Mouse (Mus musculus) liver, adult 2 months (tissue): ENCODE data around the gene Mtcl1. TPM values are rescaled to one million over a fixed set of nuclear protein-coding genes. Genes with fewer than 3 reads are reported as not detected.

Experiments
- DNase-seq: peaks from one replicate; pipeline ENCODE4 v3.0.0-alpha.2; 2011; ENCODE audit warnings: low read depth, low spot score; ENCODE audit errors: extremely low read depth
- H3K27ac ChIP-seq: fragments of 200-500 bp; replicated peaks from 2 replicates; pipeline ENCODE4 v1.5.1; 2012; ENCODE audit warnings: low read depth, mild to moderate bottlenecking, control low read depth, inconsistent platforms, low read length; ENCODE audit not compliant: insufficient read depth
- H3K27me3 ChIP-seq: fragments of 200-500 bp; 2 replicates; pipeline ENCODE4 v1.6.1; 2012; ENCODE audit warnings: mild to moderate bottlenecking, moderate library complexity, low read length, inconsistent platforms; ENCODE audit not compliant: control insufficient read depth, insufficient read depth
- H3K36me3 ChIP-seq: fragments of 200-500 bp; 2 replicates; pipeline ENCODE4 v1.6.1; 2012; ENCODE audit warnings: low read length, inconsistent platforms; ENCODE audit not compliant: control insufficient read depth, insufficient read depth
- H3K4me1 ChIP-seq: fragments of 200-500 bp; 2 replicates; pipeline ENCODE4 v1.6.1; 2011; ENCODE audit warnings: low read length; ENCODE audit not compliant: control insufficient read depth, insufficient read depth
- H3K4me3 ChIP-seq: fragments of 200-500 bp; 2 replicates; pipeline ENCODE4 v1.5.1; 2011; ENCODE audit warnings: low read depth, mild to moderate bottlenecking, control low read depth, low read length, moderate library complexity; ENCODE audit not compliant: insufficient read depth
- H3K79me2 ChIP-seq: fragments of 200-500 bp; 2 replicates; pipeline ENCODE4 v1.6.1; 2012; ENCODE audit warnings: inconsistent platforms, mild to moderate bottlenecking, low read length, moderate library complexity; ENCODE audit not compliant: control insufficient read depth, insufficient read depth
- H3K9ac ChIP-seq: fragments of 200-500 bp; 2 replicates; pipeline ENCODE4 v1.6.1; 2012; ENCODE audit warnings: low read depth, mild to moderate bottlenecking, control low read depth, inconsistent platforms, low read length
- CTCF ChIP-seq: fragments of 200-500 bp; IDR thresholded peaks from 2 replicates; pipeline ENCODE4 v1.5.1; 2011; ENCODE audit warnings: low read depth, low read length, control low read depth
- POLR2A ChIP-seq: fragments of 200-500 bp; IDR thresholded peaks from 2 replicates; pipeline ENCODE4 v1.6.1; 2011; ENCODE audit warnings: low read length, control low read depth; ENCODE audit not compliant: insufficient read depth; ENCODE audit errors: extremely low read depth
- WGBS: fragments of 180-500 bp; shearing (Covaris S2); methylation state at CpG from one replicate; pipeline ENCODE4 v1.1.7; 2018; 5-methylcytosine and 5-hydroxymethylcytosine counted together
- polyA plus RNA-seq: library from polyadenylated mRNA; depleted of rRNA; stranded (reverse); fragments of >200 nt; gene quantifications from 2 replicates; pipeline ENCODE4 v1.2.3, GENCODE M21; 2012
- total RNA-seq: library from RNA; depleted of rRNA; stranded (reverse); fragments of >200 nt; gene quantifications from 2 replicates; pipeline ENCODE4 v1.2.3, GENCODE M21; 2014

Gene Mtcl1
- total and polyA plus RNA-seq, 2 experiments: 0.05 to 0.28 TPM

DNA sequence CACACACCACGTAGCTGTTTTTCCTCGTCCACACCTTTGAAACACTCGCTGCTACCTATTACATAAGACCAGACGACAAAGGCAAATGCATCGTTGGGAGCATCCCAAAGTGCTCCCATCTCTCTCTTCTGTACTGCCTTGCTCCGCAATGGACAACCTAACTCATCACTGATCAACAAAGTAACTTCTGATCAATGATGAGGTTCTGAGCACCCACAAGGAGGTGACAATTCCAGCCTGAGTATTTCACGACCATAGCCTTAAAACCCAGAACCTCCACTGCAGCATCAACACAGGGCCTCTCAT, 2.6 kb downstream of the Mtcl1 start:
- no peak overlapping the region for H3K9ac ChIP-seq
- peaks cover 24% of the 10 kb centered on the region for H3K27me3 ChIP-seq
- no peak for DNase-seq
- 64% methylated on average over 7 of the region's 7 CpGs for WGBS
- no peak overlapping the region for H3K27ac ChIP-seq
- H3K79me2 ChIP-seq: no peaks in the 10 kb centered on the region
- no peak for TF ChIP-seq CTCF
- TF ChIP-seq POLR2A: no peak
- H3K36me3 ChIP-seq: no peaks in the 10 kb centered on the region
- no peak overlapping the region for H3K4me3 ChIP-seq
- peaks cover 3% of the 10 kb centered on the region; the same call in 1 of the 2 replicates for H3K4me1 ChIP-seq

DNA sequence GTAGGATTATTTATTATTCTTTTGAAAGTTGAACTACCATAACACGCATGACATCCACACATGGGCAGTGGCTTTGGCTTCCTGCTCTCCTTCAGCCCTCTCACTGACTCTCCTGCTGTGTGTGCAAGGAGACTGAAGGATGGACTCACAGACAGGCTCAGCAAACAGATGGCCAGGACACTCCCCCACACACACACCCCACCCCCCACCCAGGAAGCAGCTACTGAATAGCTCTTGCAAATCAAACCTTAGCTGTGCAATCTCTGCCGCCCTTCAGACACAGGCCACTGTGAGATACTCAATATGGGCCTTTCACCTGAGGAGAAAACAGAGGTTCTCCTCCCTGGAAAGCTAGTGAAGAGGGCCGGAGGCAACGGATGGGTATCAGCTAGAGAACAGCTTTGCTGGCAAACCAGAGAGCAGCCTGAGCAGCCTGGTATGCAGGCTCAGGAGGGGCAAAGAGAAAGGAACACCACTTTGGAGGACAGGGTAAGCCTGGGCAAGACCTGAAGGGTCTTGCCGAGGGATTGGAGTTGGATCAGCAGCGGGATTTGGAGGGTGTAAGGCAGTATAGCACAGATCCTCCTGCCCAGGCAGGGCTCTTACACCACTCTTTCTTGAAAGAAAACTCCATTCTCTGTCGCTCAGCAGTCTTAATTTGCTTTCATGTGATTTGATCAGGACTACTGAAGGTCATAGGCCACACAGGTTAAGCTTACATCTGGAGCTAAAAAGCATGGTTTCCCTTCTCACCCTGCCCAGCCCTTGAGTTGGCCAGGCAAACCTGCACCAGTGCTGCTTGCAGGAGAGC, 3.1 kb downstream of the Mtcl1 start:
- Histone ChIP-seq H3K4me1 (peaks cover 3% of the 10 kb centered on the region; the same call in 1 of the 2 replicates), H3K4me3 (no peak overlapping the region), H3K27ac (no peak overlapping the region), H3K36me3 (no peaks in the 10 kb centered on the region), H3K27me3 (peaks cover 24% of the 10 kb centered on the region), H3K9ac (no peak overlapping the region), H3K79me2 (no peaks in the 10 kb centered on the region)
- TF ChIP-seq POLR2A: no peak
- TF ChIP-seq CTCF: no peak
- DNase-seq: no peak
- 79% methylated on average over 7 of the region's 7 CpGs for WGBS

GRCm38 (mm10) chr17:66444059-66444700, 5.4 kb downstream of the Mtcl1 start:
- Histone ChIP-seq H3K9ac (no peak overlapping the region), H3K4me1 (no peaks in the 10 kb centered on the region), H3K79me2 (no peaks in the 10 kb centered on the region), H3K4me3 (no peak overlapping the region), H3K36me3 (no peaks in the 10 kb centered on the region), H3K27me3 (peaks cover 14% of the 10 kb centered on the region), H3K27ac (no peak overlapping the region)
- WGBS: 80% methylated on average over 9 of the region's 9 CpGs
- DNase-seq: no peak
- TF ChIP-seq CTCF (no peak), POLR2A (no peak)

GRCm38 (mm10) chr17:66439888-66440287, 9.7 kb downstream of the Mtcl1 start:
- no peak overlapping the region for H3K9ac ChIP-seq

GRCm38 (mm10) chr17:66439051-66439753, 10.3 kb downstream of the Mtcl1 start:
- Histone ChIP-seq H3K79me2 (no peaks in the 10 kb centered on the region), H3K4me3 (no peak overlapping the region), H3K4me1 (no peaks in the 10 kb centered on the region), H3K36me3 (no peaks in the 10 kb centered on the region), H3K9ac (no peak overlapping the region), H3K27me3 (no peaks in the 10 kb centered on the region), H3K27ac (no peak overlapping the region)
- TF ChIP-seq CTCF: no peak
- no peak for TF ChIP-seq POLR2A
- no peak for DNase-seq
- 63% methylated on average over 11 of the region's 11 CpGs for WGBS

More at GRCm38 (mm10) chr17:66439888-66440287, 9.7 kb downstream of the Mtcl1 start:
- 77% methylated on average over 8 of the region's 8 CpGs for WGBS
- Histone ChIP-seq H3K4me3 (no peak overlapping the region), H3K79me2 (no peaks in the 10 kb centered on the region), H3K27me3 (no peaks in the 10 kb centered on the region), H3K4me1 (no peaks in the 10 kb centered on the region), H3K36me3 (no peaks in the 10 kb centered on the region), H3K27ac (no peak overlapping the region)
- TF ChIP-seq CTCF: no peak
- TF ChIP-seq POLR2A: no peak
- DNase-seq: no peak
